Mouse (Mus musculus) MEL (cell line): ENCODE measurements at regions not wholly inside any gene's neighbourhood (a gene's known extent, or its start where the extent isn't known, plus 50 kb on each side); places are given as distances from the start of the nearest gene placed in this dataset.

Experiments used
- DNase-seq: peaks from one replicate; pipeline ENCODE4 v3.0.0; 2011; ENCODE audit warnings: low read depth, low spot score
- H3K27ac ChIP-seq: 2 replicates; pipeline ENCODE4 v1.5.1; 2012; ENCODE audit warnings: low read depth, mild to moderate bottlenecking, control low read depth, low read length, moderate library complexity; ENCODE audit not compliant: control insufficient read depth
- H3K27me3 ChIP-seq, 2 experiments: fragments of 150-350 bp in 1 of 2; sonication (generic) in 1 of 2; 2 replicates each; pipeline ENCODE4 v1.6.1; 2012; ENCODE audit warnings: low read length in 2 of 2, mild to moderate bottlenecking in 2 of 2, improper control_type of control experiment in 1 of 2, moderate library complexity in 1 of 2; ENCODE audit not compliant: insufficient read depth in 2 of 2, control insufficient read depth in 1 of 2
- H3K36me3 ChIP-seq, 2 experiments: 2 replicates each; pipeline ENCODE4 v1.6.1; 2012 to 2014; ENCODE audit warnings: low read length in 2 of 2, improper control_type of control experiment in 1 of 2, inconsistent platforms in 1 of 2, mild to moderate bottlenecking in 1 of 2; ENCODE audit not compliant: insufficient read depth in 2 of 2, control insufficient read depth in 1 of 2
- H3K4me1 ChIP-seq, 2 experiments: fragments of 150-350 bp in 1 of 2; sonication (generic) in 1 of 2; 2 replicates each; pipeline ENCODE4 v1.6.1; 2012; ENCODE audit warnings: low read length in 2 of 2, improper control_type of control experiment in 1 of 2, mild to moderate bottlenecking in 1 of 2; ENCODE audit not compliant: insufficient read depth in 2 of 2, control insufficient read depth in 1 of 2
- H3K4me3 ChIP-seq, 2 experiments: fragments of 150-350 bp in 1 of 2; sonication (generic) in 1 of 2; 2 replicates each; pipeline ENCODE4 v1.5.1; 2012; ENCODE audit warnings: low read depth in 2 of 2, low read length in 2 of 2, mild to moderate bottlenecking in 2 of 2, moderate library complexity in 2 of 2, control low read depth in 1 of 2, improper control_type of control experiment in 1 of 2; ENCODE audit not compliant: control insufficient read depth in 1 of 2, insufficient read depth in 1 of 2
- H3K79me2 ChIP-seq: 2 replicates; pipeline ENCODE4 v1.6.1; 2012; ENCODE audit warnings: mild to moderate bottlenecking, low read length, moderate library complexity; ENCODE audit not compliant: control insufficient read depth, poor library complexity, insufficient read depth
- H3K9ac ChIP-seq: 2 replicates; pipeline ENCODE4 v1.6.1; 2012; ENCODE audit warnings: low read depth, mild to moderate bottlenecking, control low read depth, low read length, moderate library complexity; ENCODE audit not compliant: control insufficient read depth, poor library complexity, severe bottlenecking
- H3K9me3 ChIP-seq: fragments of 150-350 bp; sonication (generic); replicated peaks from 2 replicates; pipeline ENCODE4 v1.6.1; 2012; ENCODE audit warnings: mild to moderate bottlenecking, low read length, improper control_type of control experiment, moderate library complexity; ENCODE audit not compliant: insufficient read depth
- CHD1 ChIP-seq: IDR thresholded peaks from 2 replicates; pipeline ENCODE4 v1.6.1; 2012; ENCODE audit warnings: low read depth, mild to moderate bottlenecking, inconsistent platforms, low read length, improper control_type of control experiment
- CHD2 ChIP-seq: IDR thresholded peaks from 2 replicates; pipeline ENCODE4 v1.6.1; 2011; ENCODE audit warnings: low read length, improper control_type of control experiment
- CTCF ChIP-seq, 3 experiments: IDR thresholded peaks in 2 of 3; conservative IDR thresholded peaks in 1 of 3; 2 replicates each; pipeline ENCODE4 v1.5.1; 2011 to 2012; ENCODE audit warnings: low read length in 3 of 3, low read depth in 2 of 3, mild to moderate bottlenecking in 2 of 3, improper control_type of control experiment in 1 of 3, inconsistent platforms in 1 of 3, mixed read lengths in 1 of 3, moderate library complexity in 1 of 3; ENCODE audit not compliant: control insufficient read depth in 1 of 3, insufficient read depth in 1 of 3, poor library complexity in 1 of 3, severe bottlenecking in 1 of 3
- E2F4 ChIP-seq: IDR thresholded peaks from 2 replicates; pipeline ENCODE4 v1.6.1; 2011; ENCODE audit warnings: low read depth, low read length, improper control_type of control experiment, borderline replicate concordance
- ELF1 ChIP-seq: IDR thresholded peaks from 2 replicates; pipeline ENCODE4 v1.6.1; 2014; ENCODE audit warnings: low read depth, mild to moderate bottlenecking, inconsistent platforms, low read length, improper control_type of control experiment, moderate library complexity
- GABPA ChIP-seq: IDR thresholded peaks from 2 replicates; pipeline ENCODE4 v1.6.1; 2012; ENCODE audit warnings: low read depth, mild to moderate bottlenecking, inconsistent platforms, low read length, improper control_type of control experiment, moderate library complexity
- GATA1 ChIP-seq: IDR thresholded peaks from 2 replicates; pipeline ENCODE4 v1.6.1; 2011; ENCODE audit warnings: low read depth, low read length, improper control_type of control experiment
- KAT2A ChIP-seq: conservative IDR thresholded peaks from 2 replicates; pipeline ENCODE4 v1.6.1; 2012; ENCODE audit warnings: low read depth, low read length, improper control_type of control experiment, inconsistent platforms
- MYC ChIP-seq: IDR thresholded peaks from 2 replicates; pipeline ENCODE4 v1.6.1; 2011; ENCODE audit warnings: low read depth, mild to moderate bottlenecking, low read length, improper control_type of control experiment, moderate library complexity
- POLR2A ChIP-seq, 2 experiments: IDR thresholded peaks; 2 replicates each; pipeline ENCODE4 v1.6.1; 2011 to 2012; ENCODE audit warnings: low read length in 2 of 2, mild to moderate bottlenecking in 2 of 2, control low read depth in 1 of 2, improper control_type of control experiment in 1 of 2, low read depth in 1 of 2, moderate library complexity in 1 of 2; ENCODE audit not compliant: control insufficient read depth in 1 of 2, insufficient read depth in 1 of 2, poor library complexity in 1 of 2
- POLR2AphosphoS2 ChIP-seq: IDR thresholded peaks from 2 replicates; pipeline ENCODE4 v1.6.1; 2011; ENCODE audit warnings: low read length, improper control_type of control experiment
- RAD21 ChIP-seq: IDR thresholded peaks from 2 replicates; pipeline ENCODE4 v1.6.1; 2011; ENCODE audit warnings: mild to moderate bottlenecking, low read depth, low read length, improper control_type of control experiment
- SMC3 ChIP-seq: IDR thresholded peaks from 2 replicates; pipeline ENCODE4 v1.6.1; 2011; ENCODE audit warnings: low read depth, low read length, improper control_type of control experiment
- ZC3H11A ChIP-seq: IDR thresholded peaks from 2 replicates; pipeline ENCODE4 v1.6.1; 2012; ENCODE audit warnings: low read depth, mild to moderate bottlenecking, inconsistent platforms, low read length, improper control_type of control experiment
- ZKSCAN1 ChIP-seq: IDR thresholded peaks from 2 replicates; pipeline ENCODE4 v1.6.1; 2012; ENCODE audit warnings: low read depth, mild to moderate bottlenecking, inconsistent platforms, low read length, improper control_type of control experiment, moderate library complexity

GRCm38 (mm10) chr15:96521125-96521455, 60.4 kb upstream of the Scaf11 start:
- TF ChIP-seq CTCF (IDR thresholded peaks at IDR 0.05 in 2 of 3, conservative IDR thresholded peaks at IDR 0.05 in 1 of 3; ENCODE audit: control insufficient read depth in 1 of 3, insufficient read depth in 1 of 3, low read depth in 2 of 3, low read length in 3 of 3, poor library complexity in 1 of 3, severe bottlenecking in 1 of 3) (no peak), ELF1 (no peak), CHD1 (no peak), POLR2A (IDR thresholded peaks at IDR 0.05; ENCODE audit: control insufficient read depth in 1 of 2, insufficient read depth in 1 of 2, low read depth in 1 of 2, low read length in 2 of 2, poor library complexity in 1 of 2) (no peak), KAT2A (no peak), GABPA (no peak), ZKSCAN1 (no peak), RAD21 (no peak)
- Histone ChIP-seq H3K9me3 (no peaks in the 10 kb centered on the region), H3K9ac (no peak overlapping the region), H3K4me1 (no peaks in the 10 kb centered on the region), H3K4me3 (no peak overlapping the region), H3K27me3 (peaks cover 7 to 17% of the 10 kb centered on the region in 2 experiments), H3K27ac (no peak overlapping the region), H3K36me3 (no peaks in the 10 kb centered on the region), H3K79me2 (no peaks in the 10 kb centered on the region)
- DNase-seq = no peak

- peak; percentile 53 for DNase-seq
- H3K4me3 ChIP-seq = no peak overlapping the region
- no peak overlapping the region for H3K27ac ChIP-seq
- H3K79me2 ChIP-seq = no peaks in the 10 kb centered on the region
- peaks cover 7 to 16% of the 10 kb centered on the region in 2 experiments for H3K27me3 ChIP-seq
- TF ChIP-seq SMC3 = peak; percentile 66
- peak; percentile 92 to 93 (median 93) for TF ChIP-seq CTCF (IDR thresholded peaks at IDR 0.05 in 2 of 3, conservative IDR thresholded peaks at IDR 0.05 in 1 of 3; ENCODE audit: control insufficient read depth in 1 of 3, insufficient read depth in 1 of 3, low read depth in 2 of 3, low read length in 3 of 3, poor library complexity in 1 of 3, severe bottlenecking in 1 of 3)
- peak; percentile 83 for TF ChIP-seq RAD21
- peak; percentile 56 for TF ChIP-seq ZC3H11A
- TF ChIP-seq E2F4 = no peak
- TF ChIP-seq MYC = no peak
- no peak for TF ChIP-seq POLR2AphosphoS2
- TF ChIP-seq CHD2 = no peak
- no peak for TF ChIP-seq POLR2A (IDR thresholded peaks at IDR 0.05; ENCODE audit: control insufficient read depth in 1 of 2, insufficient read depth in 1 of 2, low read depth in 1 of 2, low read length in 2 of 2, poor library complexity in 1 of 2)
- TF ChIP-seq GATA1 = no peak
- H3K36me3 ChIP-seq = no peaks in the 10 kb centered on the region
- no peak overlapping the region for H3K9ac ChIP-seq
- no peaks in the 10 kb centered on the region for H3K4me1 ChIP-seq
- H3K9me3 ChIP-seq = no peaks in the 10 kb centered on the region
Measured at GRCm38 (mm10) chr15:96520412-96521124, 59.9 kb upstream of the Scaf11 start.
